Mouse (Mus musculus) neutrophil, adult 5-6 weeks (primary cell): Measurements from ENCODE around the gene Unc93a2. TPM values are rescaled to one million over a fixed set of nuclear protein-coding genes. Genes with fewer than 3 reads are reported as not detected.
A peak's percentile ranks its signal among the peaks of the same experiment; 100 is the strongest.
"Not testable (repeated sequence)": the region's sequence is repeated elsewhere in the genome, so short reads cannot be mapped to it uniquely, and the experiment has no call there.

Experiments
- ATAC-seq: fragments of 151-379, 151-347 bp; 2 replicates; pipeline ENCODE4 v1.8.0; 2017; ENCODE audit warnings: mild to moderate bottlenecking, moderate TSS enrichment; ENCODE audit not compliant: insufficient number of reproducible peaks, poor library complexity, low FRiP score, severe bottlenecking; ENCODE audit errors: extremely low read depth
- total RNA-seq: library from RNA; stranded (forward); fragments of 200-1000 nt; gene quantifications from 2 replicates; pipeline ENCODE4 v1.2.3, GENCODE M21; 2017

Unc93a2 gene
- total RNA-seq, 1 experiment from 2014 or later, result not detected

DNA sequence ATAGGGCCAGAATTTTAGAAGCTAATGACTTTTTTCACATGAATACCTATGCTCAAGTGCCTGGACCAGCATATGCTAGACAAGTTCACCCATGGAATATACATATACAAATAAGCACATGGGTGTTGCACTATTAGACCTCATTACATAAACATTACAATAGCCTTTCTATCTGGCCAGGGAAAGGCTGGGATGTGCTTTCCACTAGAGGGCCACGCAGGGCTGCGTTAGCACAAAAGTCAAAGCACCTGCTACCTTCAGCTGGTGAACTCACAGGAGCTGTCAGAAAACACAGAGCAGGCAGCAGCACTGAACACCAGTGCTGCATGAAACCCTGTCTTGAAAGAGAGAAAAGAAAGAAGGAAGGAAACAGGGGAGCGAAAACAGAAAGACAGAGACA lies 7.4 kb downstream of the Unc93a2 start:
- ATAC-seq, result not testable (repeated sequence)

DNA sequence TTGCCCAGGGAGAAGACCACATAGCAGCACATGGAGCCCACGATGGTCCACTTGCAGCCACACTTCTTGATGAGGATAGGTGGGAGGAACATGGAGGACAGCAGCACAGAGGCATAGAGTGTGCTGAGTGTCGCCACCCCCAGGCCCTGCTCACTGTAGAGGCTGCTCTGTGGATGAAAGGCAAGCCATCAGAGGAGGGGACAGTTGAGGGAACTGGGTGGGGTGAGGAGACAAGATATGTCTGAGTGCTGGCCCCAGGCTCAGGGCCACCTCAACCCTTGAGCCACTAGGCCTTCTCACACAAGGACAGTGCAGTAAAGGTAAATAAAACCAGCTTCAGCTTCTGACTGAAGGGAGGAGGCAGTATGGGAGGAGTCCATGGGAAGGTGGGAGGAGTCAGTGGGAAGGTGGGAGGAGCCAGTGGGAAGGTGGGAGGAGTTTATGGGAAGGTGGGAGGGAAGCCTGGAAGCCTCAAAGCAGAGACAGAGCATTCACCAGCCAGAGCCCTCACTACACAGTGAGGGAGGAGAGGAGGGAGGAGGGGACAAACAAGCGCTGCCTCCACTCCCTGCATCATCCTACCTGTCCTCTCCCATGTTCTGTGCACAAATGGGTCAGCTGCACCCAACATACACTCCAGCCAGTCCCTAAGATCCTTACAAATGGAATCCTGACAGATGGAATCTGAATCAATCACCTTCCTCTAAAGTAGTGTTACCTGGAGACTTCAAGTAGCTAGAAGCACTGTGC lies 8.1 kb downstream of the Unc93a2 start:
- ATAC-seq, result not testable (repeated sequence)

DNA sequence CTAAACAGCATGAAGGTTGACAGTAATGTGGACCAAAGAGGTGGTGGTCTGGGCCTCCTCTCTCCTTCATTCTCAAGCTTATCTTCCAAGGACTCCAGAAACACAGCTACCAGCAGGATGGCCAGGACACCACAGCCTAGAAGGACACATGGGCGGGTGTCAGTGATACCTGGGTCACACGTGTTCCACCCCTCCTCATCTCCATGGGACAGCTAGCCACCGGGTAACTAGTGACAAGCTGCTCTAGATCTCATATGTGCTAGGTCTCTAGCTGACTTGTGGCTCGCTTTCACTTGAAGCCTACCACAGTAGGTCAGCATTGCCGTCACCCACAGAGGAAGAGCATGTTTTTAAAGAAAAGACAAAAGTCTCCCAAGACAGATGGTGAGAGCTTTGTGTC lies 13.4 kb downstream of the Unc93a2 start, which contains the start of gene Gm49630:
Gene Gm49630, minus strand, starts transcription at position 101 of the 400 bp plus-strand sequence.
- ATAC-seq, result not testable (repeated sequence)

DNA sequence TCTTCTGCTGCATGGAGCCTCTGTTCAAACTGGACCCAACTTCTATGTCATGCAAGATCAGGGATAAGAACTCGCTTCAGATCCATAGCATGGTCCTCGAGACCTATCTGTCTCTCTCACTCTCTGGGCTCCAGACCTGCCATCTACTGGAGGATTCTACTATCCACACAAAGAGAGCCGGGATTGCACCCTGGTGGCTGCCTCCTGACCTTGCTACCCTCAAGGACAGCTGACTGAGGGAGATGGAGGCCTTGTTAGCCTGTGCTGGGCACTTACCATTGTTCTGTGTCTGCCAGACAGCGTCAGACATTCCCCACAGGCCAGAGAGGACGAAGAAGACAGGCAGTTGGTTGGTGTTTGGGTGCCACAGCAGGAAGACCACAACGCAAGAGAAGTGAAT lies 15.9 kb downstream of the Unc93a2 start:
- not testable (repeated sequence) for ATAC-seq

DNA sequence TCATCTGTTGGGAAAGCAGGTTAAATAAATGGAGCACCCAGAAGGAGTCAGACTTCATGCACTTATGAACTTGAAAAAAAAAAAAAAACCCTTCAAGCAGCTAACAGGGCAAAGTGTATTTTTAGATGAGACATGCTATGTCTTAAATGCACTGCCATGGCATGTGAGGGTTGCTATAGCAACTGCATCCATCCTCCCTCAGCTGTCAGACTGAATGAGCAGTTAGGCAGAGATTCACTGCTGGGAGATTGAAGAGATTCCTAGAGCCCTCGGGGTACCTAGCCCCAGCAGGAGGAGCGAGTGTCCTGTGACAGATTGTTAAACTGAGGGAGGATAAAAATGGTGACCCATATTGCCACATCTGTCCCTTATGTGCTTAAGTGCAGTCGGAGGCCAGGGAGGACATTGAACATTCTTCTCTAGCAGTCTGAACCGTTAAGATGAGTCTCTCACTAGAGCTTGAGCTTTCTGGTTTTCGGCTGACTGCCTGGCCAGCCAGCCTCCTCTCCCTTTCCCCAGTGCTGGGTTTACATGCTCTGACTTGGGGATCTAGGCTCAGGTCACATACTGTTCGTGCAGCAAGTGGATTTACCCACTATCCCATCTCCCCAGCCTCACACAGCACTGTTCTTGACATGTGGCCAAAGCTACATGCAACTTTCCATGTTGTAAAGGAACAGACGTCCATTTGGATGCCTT lies 18.4 kb downstream of the Unc93a2 start:
- not testable (repeated sequence) for ATAC-seq

DNA sequence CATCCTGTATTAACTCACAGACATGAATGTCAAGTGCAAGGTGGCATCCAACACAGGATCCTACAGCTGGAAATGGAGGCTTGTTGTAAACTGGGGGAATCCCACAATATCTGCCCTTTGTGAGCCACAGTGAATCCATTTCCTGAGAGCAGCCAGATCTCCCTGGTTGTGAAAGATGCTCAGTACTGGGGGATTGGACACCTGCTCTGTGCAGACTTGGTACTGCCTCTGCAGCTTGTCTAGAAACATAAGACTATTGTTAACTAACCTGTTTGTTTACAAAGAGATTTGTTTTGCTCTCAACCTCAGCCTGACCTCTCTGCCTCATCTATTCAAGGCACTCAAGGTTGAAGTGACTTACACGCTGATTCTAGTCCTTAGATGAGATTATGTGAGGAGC lies 19.0 kb downstream of the Unc93a2 start:
- not testable (repeated sequence) for ATAC-seq

DNA sequence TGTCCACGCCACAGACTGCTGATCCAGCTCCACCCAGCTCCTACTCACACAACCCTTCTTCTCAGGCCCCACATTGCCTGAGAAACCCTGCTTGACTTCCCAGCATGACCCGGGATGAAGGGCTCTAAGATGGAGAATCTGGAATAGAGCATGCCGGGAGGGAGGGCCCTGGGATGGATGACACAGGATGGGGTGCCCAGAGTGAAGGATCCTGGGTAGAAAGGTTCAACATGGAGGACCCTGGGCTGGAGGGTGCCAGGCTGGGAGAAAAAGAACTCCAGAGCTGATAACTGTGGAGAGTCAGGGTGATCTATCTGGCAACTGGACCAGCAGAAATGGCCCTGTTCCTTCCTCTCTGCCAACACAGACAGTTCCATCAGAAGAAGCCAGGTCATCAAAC lies 19.6 kb downstream of the Unc93a2 start:
- ATAC-seq, result not testable (repeated sequence)

DNA sequence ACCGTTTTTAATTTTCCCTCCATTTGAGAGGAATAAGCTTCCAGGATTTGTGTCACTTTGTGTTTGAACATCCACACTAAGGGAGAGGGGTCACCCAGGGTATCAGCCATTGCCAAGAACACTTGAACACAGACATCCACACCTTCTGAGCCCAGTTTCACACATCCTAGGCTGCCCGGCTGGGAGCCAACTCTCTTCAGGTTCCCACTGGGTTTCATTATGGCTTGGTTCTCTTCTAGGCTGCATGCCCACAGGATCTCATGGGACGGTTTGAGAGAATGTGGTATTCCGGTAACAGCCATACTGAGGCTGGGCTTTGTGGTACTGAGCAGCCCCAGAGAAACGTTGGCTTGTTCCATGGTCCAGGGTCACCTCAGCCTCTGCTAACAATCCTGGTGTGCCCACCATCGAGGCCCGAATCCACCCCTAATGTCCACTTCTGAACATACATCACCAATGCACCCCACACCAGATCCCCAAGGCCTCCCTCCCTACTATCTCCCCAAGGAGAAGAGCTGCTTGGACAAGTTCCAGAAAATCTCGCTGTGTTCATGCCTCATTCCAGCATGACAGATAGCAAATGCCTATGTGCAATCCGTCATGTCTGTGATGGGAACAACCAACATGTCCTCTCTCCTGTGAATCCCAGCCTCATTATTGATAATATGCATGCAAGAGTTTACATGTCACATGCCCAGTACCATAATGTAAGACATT lies 24.4 kb downstream of the Unc93a2 start:
- not testable (repeated sequence) for ATAC-seq

DNA sequence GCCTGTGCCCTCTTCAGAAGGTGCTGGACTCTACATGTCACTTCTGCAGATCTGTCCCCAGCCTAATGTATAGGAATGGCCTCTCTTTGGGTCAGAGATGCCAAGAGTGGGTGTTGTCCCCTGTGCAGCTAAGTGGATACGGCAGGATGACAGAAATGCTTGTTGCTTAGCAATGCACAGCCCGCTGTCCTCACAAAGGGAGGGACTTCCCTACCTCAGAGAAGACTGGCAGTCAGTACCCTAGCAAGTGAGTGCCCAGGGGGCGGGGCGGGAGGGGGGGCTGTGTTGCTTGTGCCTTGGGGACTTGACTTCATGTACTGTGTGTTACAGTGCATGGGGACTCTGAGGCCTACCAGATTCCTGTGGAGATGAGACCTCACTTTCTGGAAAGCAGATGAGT lies 25.5 kb downstream of the Unc93a2 start:
- ATAC-seq, result not testable (repeated sequence)

DNA sequence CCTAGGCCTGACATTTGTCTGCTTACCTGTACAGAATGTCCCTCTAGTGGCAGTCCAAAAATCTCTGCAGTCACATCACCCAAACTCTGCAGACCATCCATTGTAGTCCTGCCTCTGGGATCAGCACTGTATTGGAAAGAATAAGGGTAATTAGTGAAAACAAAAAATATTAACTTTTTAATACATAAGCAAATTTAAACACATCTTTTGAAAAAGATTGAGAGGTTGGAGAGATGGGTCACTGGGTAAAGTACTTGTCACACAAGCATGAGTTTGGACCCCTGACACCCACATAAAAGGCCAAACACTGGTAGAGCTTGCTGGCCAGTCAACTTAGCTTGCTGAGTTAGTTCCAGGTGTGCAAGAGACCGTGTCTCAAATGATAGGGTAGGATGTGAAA lies 32.7 kb downstream of the Unc93a2 start, which contains the start of gene Ttll2:
Gene Ttll2, minus strand, starts transcription at position 101 of the 400 bp plus-strand sequence.
- not testable (repeated sequence) for ATAC-seq

DNA sequence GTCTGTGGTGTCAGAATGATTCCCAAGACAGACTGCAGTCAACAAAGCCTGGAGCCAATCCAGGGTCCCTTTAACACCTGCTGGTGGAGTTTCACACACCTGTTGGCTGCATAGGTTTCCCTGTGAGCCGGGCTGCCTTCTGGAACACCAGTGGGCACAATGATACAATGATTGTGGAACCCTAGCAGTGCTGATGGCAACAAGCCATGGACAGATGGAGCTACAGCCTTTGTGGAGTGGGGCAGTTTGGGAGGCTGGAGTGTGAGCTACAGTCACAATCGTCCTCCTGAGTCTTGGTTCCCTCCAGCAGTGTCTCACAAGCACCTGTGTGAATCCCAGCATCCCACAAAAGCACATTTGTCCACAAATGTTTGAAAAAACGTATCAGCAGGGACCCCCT lies 36.5 kb downstream of the Unc93a2 start:
- ATAC-seq, result not testable (repeated sequence)

DNA sequence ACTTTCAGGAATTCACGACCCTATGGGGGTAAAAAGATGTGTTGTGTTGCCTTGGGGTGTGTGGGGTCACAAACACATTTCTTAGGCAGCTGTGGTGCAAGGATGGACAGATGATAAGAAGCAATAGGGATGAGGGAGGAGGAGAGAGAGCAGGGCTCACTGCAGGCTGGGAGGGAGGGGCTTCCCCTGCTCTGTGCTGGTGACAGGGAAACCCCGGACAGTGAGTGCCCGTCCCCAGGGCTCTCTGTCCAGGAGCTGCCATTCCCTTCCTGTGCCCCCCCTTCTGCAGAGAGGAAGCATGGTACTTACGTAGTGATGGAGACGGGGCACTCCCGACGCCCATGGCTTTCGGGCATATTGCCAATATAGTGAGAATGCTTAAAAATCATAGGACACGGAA lies 47.9 kb downstream of the Unc93a2 start:
- ATAC-seq, result 0 out of 2 replicates have a peak, but pooled peaks have one; percentile 18

DNA sequence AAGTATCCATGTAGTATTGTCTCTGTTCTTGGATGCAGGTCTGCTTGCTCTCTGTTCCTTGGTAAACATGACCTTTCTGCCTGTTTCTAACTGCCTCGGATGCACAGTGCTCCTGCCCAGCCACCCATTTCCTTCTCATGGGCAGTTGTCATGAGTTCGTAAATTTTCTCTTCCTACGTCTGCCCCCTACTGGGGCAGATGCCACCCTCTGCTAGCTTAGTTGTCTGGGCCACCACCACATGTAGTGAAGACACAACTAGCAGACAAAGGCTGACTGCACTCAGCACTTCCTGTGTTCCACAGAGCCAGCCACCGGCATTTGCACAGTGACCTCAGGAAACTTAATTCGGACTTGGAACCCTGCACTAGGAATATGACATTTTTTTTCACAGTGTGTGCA lies 52.5 kb downstream of the Unc93a2 start:
- not testable (repeated sequence) for ATAC-seq

DNA sequence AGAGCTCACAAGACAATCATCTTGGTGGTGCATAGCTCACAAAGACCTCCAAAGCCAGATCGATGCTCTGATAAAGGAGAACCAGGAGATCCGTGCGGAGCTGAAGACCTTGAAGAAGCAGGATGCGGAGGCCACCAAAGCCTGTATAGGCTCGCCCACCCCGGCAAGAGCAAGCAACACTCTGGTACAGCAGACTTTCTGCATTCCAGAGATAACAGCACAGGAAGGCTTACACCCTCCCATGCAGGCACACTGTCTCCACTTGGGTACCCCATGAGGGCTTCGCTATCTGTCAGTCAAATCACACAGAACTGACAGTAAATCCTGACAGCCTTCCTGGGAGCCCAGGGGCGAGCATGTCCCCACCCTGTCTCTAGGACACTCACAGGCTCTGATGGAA lies 58.8 kb downstream of the Unc93a2 start:
- not testable (repeated sequence) for ATAC-seq

DNA sequence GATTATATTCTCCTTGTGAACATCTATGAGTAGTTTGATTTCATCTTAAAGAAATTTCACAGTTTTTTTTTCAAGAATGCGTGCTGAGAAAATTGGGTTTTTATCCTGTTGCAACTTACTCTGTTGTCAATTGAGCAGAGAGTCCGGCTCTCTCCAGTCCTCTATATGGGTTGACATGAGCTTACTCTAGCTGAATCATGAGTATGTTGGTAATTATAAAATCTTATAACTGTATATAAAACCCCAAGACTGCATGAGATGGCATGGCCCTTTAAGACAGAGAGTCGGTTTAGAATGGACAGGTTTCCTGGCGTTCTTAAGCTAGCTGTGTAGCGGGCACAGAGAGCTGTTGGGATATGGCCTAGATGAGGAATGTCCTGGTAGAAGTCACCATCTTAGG lies 60.9 kb downstream of the Unc93a2 start, which contains the start of gene Tcp10a:
Gene Tcp10a, plus strand, starts transcription at position 301 of the 400 bp plus-strand sequence.
- ATAC-seq, result not testable (repeated sequence)

DNA sequence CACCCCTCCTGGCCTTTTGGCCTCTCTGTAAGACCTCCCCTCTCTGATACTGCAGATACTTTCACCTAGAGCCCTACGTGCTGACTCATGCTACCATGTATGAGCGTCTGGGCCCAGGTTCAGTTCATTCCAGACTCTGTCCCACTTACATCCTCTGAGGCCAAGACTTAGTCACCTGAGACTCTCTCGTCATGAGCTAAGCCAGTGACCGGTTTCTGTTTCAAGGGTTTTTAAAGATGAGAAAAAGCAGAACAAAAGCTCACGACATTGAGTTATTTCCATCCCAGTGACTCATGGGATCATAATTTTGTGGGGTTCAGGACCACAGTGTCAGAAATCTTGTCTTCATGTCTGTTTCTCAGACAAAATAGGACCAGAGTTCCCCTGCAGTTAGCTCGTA lies 65.5 kb downstream of the Unc93a2 start:
- ATAC-seq, result not testable (repeated sequence)

DNA sequence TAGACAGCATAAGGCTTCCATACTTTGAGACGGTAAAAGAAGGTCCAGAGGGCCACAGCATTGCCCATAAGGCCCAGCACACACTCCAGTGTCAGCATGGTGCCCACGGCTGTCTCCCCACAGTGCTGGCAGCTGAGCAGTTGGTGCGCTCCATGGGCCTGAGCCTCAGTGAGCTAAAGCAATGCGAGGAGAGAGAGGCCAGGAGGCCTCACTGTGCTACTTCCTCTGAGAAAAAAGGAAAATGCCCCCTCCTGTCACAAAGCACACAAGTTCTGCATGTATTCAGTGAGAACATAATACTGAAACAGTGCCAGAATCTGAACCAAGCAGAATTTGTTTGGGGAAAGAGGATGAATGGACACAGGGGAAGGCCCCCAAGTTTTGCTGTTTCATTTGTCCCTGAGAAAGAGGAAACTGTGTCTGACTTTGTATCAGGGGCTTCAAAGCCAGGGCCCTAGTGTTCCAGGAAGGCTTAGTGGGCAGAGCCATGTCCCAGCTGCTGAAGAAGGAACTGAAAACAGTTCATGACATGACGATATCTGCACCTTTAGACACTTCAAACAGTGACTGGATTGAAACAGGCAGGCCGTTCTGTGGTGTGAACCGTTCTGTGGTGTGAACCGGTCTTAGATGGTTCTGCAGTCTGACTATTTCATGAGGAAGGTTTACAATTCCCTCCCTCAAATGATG lies 69.4 kb downstream of the Unc93a2 start:
- not testable (repeated sequence) for ATAC-seq
